Comparison of ENCODE assay signal across 8 mouse cellular contexts in the genomic region with DNA sequence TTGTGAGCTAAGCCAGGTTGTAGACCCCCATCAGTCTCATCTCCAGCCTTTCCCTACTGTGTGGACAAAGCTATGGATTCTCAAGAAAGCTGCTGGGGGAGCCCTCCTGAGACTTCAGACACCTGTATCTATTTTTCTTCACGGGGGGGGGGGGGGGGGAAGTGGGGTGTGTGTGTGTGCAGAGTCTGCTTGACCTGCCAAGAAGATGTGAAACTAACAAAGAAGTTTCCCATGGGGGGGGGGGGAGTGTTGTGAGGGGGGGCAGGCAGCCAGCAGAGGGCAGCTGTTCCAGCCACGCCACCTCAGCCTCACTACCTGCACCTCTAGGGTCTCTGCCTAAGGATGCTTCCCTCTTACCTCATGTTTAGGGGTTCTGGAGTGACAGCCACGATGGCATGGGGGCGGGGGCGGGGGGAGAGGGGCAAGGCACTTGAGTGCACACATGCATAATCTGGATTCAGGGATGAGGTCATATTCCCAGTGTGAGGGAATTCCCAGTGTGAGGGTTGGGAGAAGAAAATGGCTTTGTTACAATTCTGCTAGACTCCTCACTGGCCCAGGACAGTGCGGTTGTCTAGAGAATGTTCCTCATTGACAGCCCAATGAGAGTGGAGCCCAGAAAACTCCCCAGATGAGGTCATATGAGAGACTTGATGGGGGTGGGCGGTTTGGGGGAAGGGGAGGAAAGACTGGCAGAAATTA.
DNase-seq lines count a peak whose midpoint lies in the region; ATAC-seq and TF ChIP-seq lines count a peak whose summit lies in the region.

No protein-coding gene starts in this region.

- H3K27me3 ChIP-seq in limb, embryonic 14.5 days (ENCODE audit: control insufficient read depth, insufficient read depth, low read length), result no peaks in the 10 kb centered on the region
- H3K27me3 ChIP-seq in limb, embryonic 10.5 days (ENCODE audit: low read depth, poor library complexity, severe bottlenecking), result no peaks in the 10 kb centered on the region
- no peaks in the 10 kb centered on the region for H3K27me3 ChIP-seq in forebrain, embryonic 15.5 days
- no peaks in the 10 kb centered on the region for H3K27me3 ChIP-seq in midbrain, embryonic 14.5 days (ENCODE audit: control insufficient read depth, insufficient read depth, low read length)

- H3K27ac ChIP-seq in limb, embryonic 14.5 days (replicated peaks; ENCODE audit: low read depth, low read length), result no peak overlapping the region
- H3K27ac ChIP-seq in limb, embryonic 10.5 days, result no peak overlapping the region
- H3K27ac ChIP-seq in forebrain, embryonic 15.5 days (replicated peaks), result peak overlapping the region; percentile 71
- no peak overlapping the region for H3K27ac ChIP-seq in midbrain, embryonic 14.5 days (replicated peaks; ENCODE audit: low read depth, low read length)

- H3K4me2 ChIP-seq in limb, embryonic 14.5 days (replicated peaks; ENCODE audit: low read depth, low read length, severe bottlenecking), result no peak overlapping the region
- H3K4me2 ChIP-seq in forebrain, embryonic 15.5 days (replicated peaks), result no peak overlapping the region
- no peak overlapping the region for H3K4me2 ChIP-seq in midbrain, embryonic 14.5 days (ENCODE audit: low read length)

- no peak overlapping the region for H3K4me3 ChIP-seq in limb, embryonic 14.5 days (replicated peaks; ENCODE audit: low read length)
- H3K4me3 ChIP-seq in limb, embryonic 10.5 days, result no peak overlapping the region
- H3K4me3 ChIP-seq in forebrain, embryonic 15.5 days, result no peak overlapping the region
- H3K4me3 ChIP-seq in midbrain, embryonic 14.5 days (replicated peaks; ENCODE audit: low read depth, low read length), result no peak overlapping the region

- no peaks in the 10 kb centered on the region for H3K9me3 ChIP-seq in limb, embryonic 14.5 days (ENCODE audit: control insufficient read depth, low read length)
- H3K9me3 ChIP-seq in limb, embryonic 10.5 days (replicated peaks), result no peaks in the 10 kb centered on the region
- H3K9me3 ChIP-seq in forebrain, embryonic 15.5 days, result no peaks in the 10 kb centered on the region
- H3K9me3 ChIP-seq in midbrain, embryonic 14.5 days (ENCODE audit: control insufficient read depth, low read length), result no peaks in the 10 kb centered on the region

- H3K4me1 ChIP-seq in limb, embryonic 14.5 days (ENCODE audit: control insufficient read depth, insufficient read depth, low read length), result peaks cover 5% of the 10 kb centered on the region; the same call in 1 of the 2 replicates
- H3K4me1 ChIP-seq in limb, embryonic 10.5 days, result peaks cover 16% of the 10 kb centered on the region
- H3K4me1 ChIP-seq in forebrain, embryonic 15.5 days, result peaks cover 40% of the 10 kb centered on the region
- peaks cover 22% of the 10 kb centered on the region for H3K4me1 ChIP-seq in midbrain, embryonic 14.5 days (ENCODE audit: control insufficient read depth, insufficient read depth, low read length)

- 45% methylated on average over 7 of the region's 7 CpGs for WGBS in limb, embryonic 14.5 days
- WGBS in limb, embryonic 10.5 days, result 52% methylated on average over 7 of the region's 7 CpGs
- 14% methylated on average over 7 of the region's 7 CpGs for WGBS in forebrain, embryonic 15.5 days
- 29% methylated on average over 7 of the region's 7 CpGs for WGBS in midbrain, embryonic 14.5 days

- no peaks in the 10 kb centered on the region for H3K36me3 ChIP-seq in limb, embryonic 14.5 days (ENCODE audit: control insufficient read depth, insufficient read depth, low read length)
- H3K36me3 ChIP-seq in limb, embryonic 10.5 days, result no peaks in the 10 kb centered on the region
- no peaks in the 10 kb centered on the region for H3K36me3 ChIP-seq in forebrain, embryonic 15.5 days
- no peaks in the 10 kb centered on the region for H3K36me3 ChIP-seq in midbrain, embryonic 14.5 days (ENCODE audit: control insufficient read depth, insufficient read depth, low read length)

- H3K9ac ChIP-seq in limb, embryonic 14.5 days (ENCODE audit: low read depth, low read length, severe bottlenecking), result no peak overlapping the region
- H3K9ac ChIP-seq in forebrain, embryonic 15.5 days (replicated peaks), result no peak overlapping the region
- H3K9ac ChIP-seq in midbrain, embryonic 14.5 days (replicated peaks; ENCODE audit: low read length), result no peak overlapping the region

- ATAC-seq in limb, embryonic 14.5 days (ENCODE audit: low FRiP score, low read depth), result peak; percentile 23; the same call in 1 of the 2 replicates
- peak; percentile 61 for ATAC-seq in forebrain, embryonic 15.5 days (replicated peaks)
- peak; percentile 25; the same call in 1 of the 2 replicates for ATAC-seq in midbrain, embryonic 14.5 days (ENCODE audit: low FRiP score, low TSS enrichment)

- no peak for DNase-seq in limb, embryonic 14.5 days (ENCODE audit: low spot score)
- no peak for DNase-seq in limb, embryonic 10.5 days (ENCODE audit: low spot score)
- peak; percentile 85 for DNase-seq in brain, embryonic 14.5 days (ENCODE audit: low read depth)
- DNase-seq in midbrain, embryonic 14.5 days, result peak; percentile 18
- no peak for DNase-seq in cerebellum, adult 11-12 months
- no peak for DNase-seq in right cerebral cortex, postnatal 14 days
- DNase-seq in left cerebral cortex, postnatal 25 days (ENCODE audit: low spot score in 2 of 2), result no peak

- no peak for TF ChIP-seq POLR2A in limb, embryonic 14.5 days (IDR thresholded peaks at IDR 0.05; ENCODE audit: borderline replicate concordance, extremely low read depth, insufficient read depth, insufficient read length)
- no peak for TF ChIP-seq POLR2A in brain, embryonic 14.5 days (IDR thresholded peaks at IDR 0.05; ENCODE audit: borderline replicate concordance, extremely low read depth, insufficient read depth, insufficient read length, poor library complexity, severe bottlenecking)

- intact Hi-C loops in left cerebral cortex, postnatal 25 days (cut with DNase I), result loop anchor here (5.0 kb wide), 1 partner anchor 108 kb away; no protein-coding TSS in a partner anchor

- TF ChIP-seq CTCF in brain, embryonic 14.5 days (IDR thresholded peaks at IDR 0.05; ENCODE audit: borderline replicate concordance, extremely low read depth, insufficient read depth, insufficient read length), result no peak

Comparison
In these comparisons a context has a peak if more than half of its experiments do, and no peak if none do; other contexts are left out.
1. DNase-seq: peak in brain, embryonic 14.5 days (single experiment) and midbrain, embryonic 14.5 days (single experiment); none in limb, embryonic 14.5 days (single experiment), limb, embryonic 10.5 days (single experiment), cerebellum, adult 11-12 months (single experiment), right cerebral cortex, postnatal 14 days (single experiment) and left cerebral cortex, postnatal 25 days (0 of 2).
2. Peak in every context shown above with its lines, with median percentiles within 50 percentile points of each other: ATAC-seq.